Mouse (Mus musculus): ENCODE results near the gene Dennd4c.

Gene Dennd4c

GRCm38 (mm10) chr4:86885790-86886159, 137.4 kb downstream of the Dennd4c start:
- DNase-seq, result no peak

- no peak for DNase-seq
Measured at GRCm38 (mm10) chr4:86886160-86886878, 138.0 kb downstream of the Dennd4c start.

GRCm38 (mm10) chr4:86887879-86888278, 139.5 kb downstream of the Dennd4c start:
- DNase-seq, result peak in 1 of 2 experiments; percentile 9

- DNase-seq, result no peak
Measured at GRCm38 (mm10) chr4:86897411-86897810, 149.1 kb downstream of the Dennd4c start.

- no peak for DNase-seq
Measured at GRCm38 (mm10) chr4:86898791-86899474, 150.6 kb downstream of the Dennd4c start.
